Comparison of ENCODE assay signal across 34 mouse cellular contexts in the genomic region with DNA sequence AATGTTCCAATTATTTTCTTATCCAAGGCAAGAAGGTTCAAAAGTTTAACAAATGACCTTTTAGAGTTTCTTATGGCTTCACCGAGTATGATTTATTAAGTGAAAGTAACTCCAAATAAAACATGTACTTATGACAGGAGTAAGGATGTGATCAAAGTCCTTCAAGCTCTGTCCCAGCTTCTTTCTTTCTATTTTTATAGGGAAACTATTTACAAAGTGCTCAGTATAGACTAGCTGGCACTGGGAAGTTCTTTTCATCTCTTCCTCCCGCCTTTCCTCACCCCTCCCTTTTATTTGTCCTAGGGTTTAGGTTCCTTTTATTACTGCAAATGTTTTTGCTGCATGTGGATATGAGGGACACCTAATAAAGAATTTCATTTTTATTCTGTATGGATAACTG.
"Had no signal": no experiment of that assay in that cellular context is flagged by ENCODE, and none has a peak within 500 bp of the region (broad histone marks: within the 10 kb centered on the region; RNA-seq: fewer than 3 reads in every experiment).

No protein-coding gene starts in this region.

- H3K27me3 ChIP-seq: heart, embryonic 12.5 days; heart, embryonic 13.5 days; heart, embryonic 15.5 days; hindbrain, embryonic 12.5 days; hindbrain, embryonic 13.5 days; hindbrain, embryonic 15.5 days; intestine, embryonic 15.5 days; kidney, embryonic 15.5 days had no signal

- ATAC-seq: hindbrain, embryonic 16.5 days; hindbrain, postnatal 0 days; inflammation-experienced regulatory T-cells, adult 6 months; intestine, embryonic 15.5 days; intestine, embryonic 16.5 days; intestine, postnatal 0 days had no signal

- H3K4me2 ChIP-seq: heart, embryonic 11.5 days; heart, embryonic 12.5 days; heart, embryonic 13.5 days; heart, embryonic 15.5 days; hindbrain, embryonic 12.5 days; hindbrain, embryonic 13.5 days; hindbrain, embryonic 14.5 days; hindbrain, embryonic 15.5 days; intestine, embryonic 15.5 days; kidney, embryonic 15.5 days had no signal

- H3K36me3 ChIP-seq: heart, embryonic 10.5 days; heart, embryonic 12.5 days; heart, embryonic 13.5 days; heart, embryonic 15.5 days; hindbrain, embryonic 10.5 days; hindbrain, embryonic 12.5 days; hindbrain, embryonic 13.5 days; hindbrain, embryonic 15.5 days; intestine, embryonic 15.5 days; kidney, embryonic 15.5 days had no signal

- H3K9me3 ChIP-seq: heart, embryonic 10.5 days; heart, embryonic 12.5 days; heart, embryonic 13.5 days; heart, embryonic 15.5 days; hindbrain, embryonic 10.5 days; hindbrain, embryonic 12.5 days; hindbrain, embryonic 13.5 days; hindbrain, embryonic 15.5 days; intestine, embryonic 15.5 days; kidney, embryonic 15.5 days had no signal

- DNase-seq: heart, adult 2 months; heart, postnatal 10 days; heart, postnatal 14 days; heart, postnatal 36 days; heart, postnatal 4 days; kidney, adult 2 months; kidney, adult 8-10 months; kidney, adult 9 months; kidney, postnatal 10 days; kidney, postnatal 14 days; kidney, postnatal 25 days; kidney, postnatal 36 days; kidney, postnatal 4 days; layer of hippocampus, adult 9-11 months; layer of hippocampus, postnatal 36 days had no signal

- H3K4me1 ChIP-seq: heart, embryonic 10.5 days; heart, embryonic 12.5 days; heart, embryonic 13.5 days; heart, embryonic 15.5 days; hindbrain, embryonic 10.5 days; hindbrain, embryonic 12.5 days; hindbrain, embryonic 13.5 days; hindbrain, embryonic 15.5 days; intestine, embryonic 15.5 days had no signal

- H3K27ac ChIP-seq: heart, adult 2 months; heart, embryonic 10.5 days; heart, embryonic 13.5 days; heart, embryonic 15.5 days; hindbrain, embryonic 10.5 days; hindbrain, embryonic 12.5 days; hindbrain, embryonic 13.5 days; hindbrain, embryonic 14.5 days; hindbrain, embryonic 15.5 days; hindbrain, postnatal 0 days; intestine, embryonic 15.5 days; kidney, embryonic 15.5 days; layer of hippocampus, adult 2 months; left cerebral cortex, adult 2 months had no signal

- H3K9ac ChIP-seq: heart, embryonic 12.5 days; heart, embryonic 13.5 days; heart, embryonic 15.5 days; hindbrain, embryonic 12.5 days; hindbrain, embryonic 13.5 days; hindbrain, embryonic 14.5 days; hindbrain, embryonic 15.5 days; intestine, embryonic 15.5 days; kidney, embryonic 15.5 days had no signal

- H3K4me3 ChIP-seq: heart, adult 2 months; heart, embryonic 10.5 days; heart, embryonic 12.5 days; heart, embryonic 13.5 days; heart, embryonic 15.5 days; hindbrain, embryonic 10.5 days; hindbrain, embryonic 12.5 days; hindbrain, embryonic 13.5 days; hindbrain, embryonic 15.5 days; intestine, embryonic 15.5 days; kidney, embryonic 15.5 days; layer of hippocampus, adult 2 months; left cerebral cortex, adult 2 months had no signal
